Mouse (Mus musculus): ENCODE data around the gene Adamts9.

- no peak for TF ChIP-seq ZC3H11A (IDR thresholded peaks at IDR 0.05; ENCODE audit: borderline replicate concordance, low read depth, low read length)
- TF ChIP-seq ZNF384 (IDR thresholded peaks at IDR 0.05; ENCODE audit: low read depth, low read length): no peak
- TF ChIP-seq CHD2 (IDR thresholded peaks at IDR 0.05; ENCODE audit: low read depth, low read length): no peak
These were observed 60.0 kb downstream of the Adamts9 start for GRCm38 (mm10) chr6:92883131-92883900.

Measured in ES-E14 (cell line).